Mouse (Mus musculus) hematopoietic stem cell, adult 5-6 weeks (primary cell): Measurements from ENCODE around the gene Ccser1. TPM values are rescaled to one million over a fixed set of nuclear protein-coding genes. Genes with fewer than 3 reads are reported as not detected.

Experiments
- ATAC-seq, 2 experiments: fragments of 125-278 bp in 1 of 2; replicated peaks in 1 of 2; 2 replicates each; pipeline ENCODE4 v1.8.0; 2016 to 2017; ENCODE audit warnings: inconsistent platforms in 2 of 2, mild to moderate bottlenecking in 2 of 2, moderate number of reproducible peaks in 2 of 2, low read depth in 1 of 2, moderate TSS enrichment in 1 of 2; ENCODE audit not compliant: low FRiP score in 2 of 2, poor library complexity in 2 of 2, severe bottlenecking in 2 of 2, insufficient read depth in 1 of 2, low TSS enrichment in 1 of 2
- total RNA-seq: library from RNA; stranded (forward); fragments of 172-1452, 232-1000 nt; gene quantifications from 2 replicates; pipeline ENCODE4 v1.2.3, GENCODE M21; 2017

Gene Ccser1
- 14.8 and 32.5 TPM in 2 replicates for total RNA-seq

GRCm38 (mm10) chr6:61179949-61180755 lies at the start of gene Ccser1:
TSS of gene Ccser1 (plus strand) at chr6:61180324.
- peak; percentile 52 to 70 for ATAC-seq

GRCm38 (mm10) chr6:61136436-61136835 lies 43.7 kb upstream of the Ccser1 start:
- ATAC-seq, result no peak

GRCm38 (mm10) chr6:61143031-61143430 lies 37.1 kb upstream of the Ccser1 start:
- no peak for ATAC-seq

- ATAC-seq, result no peak
These were observed 27.2 kb upstream of the Ccser1 start for GRCm38 (mm10) chr6:61152924-61153323.

- ATAC-seq, result no peak
These were observed 25.5 kb upstream of the Ccser1 start for GRCm38 (mm10) chr6:61154654-61155053.

GRCm38 (mm10) chr6:61155059-61155629 lies 25.0 kb upstream of the Ccser1 start:
- ATAC-seq, result no peak

GRCm38 (mm10) chr6:61155718-61156117 lies 24.4 kb upstream of the Ccser1 start:
- no peak for ATAC-seq

GRCm38 (mm10) chr6:61162117-61162516 lies 18.0 kb upstream of the Ccser1 start:
- ATAC-seq, result no peak

- no peak for ATAC-seq
These were observed 13.2 kb upstream of the Ccser1 start for GRCm38 (mm10) chr6:61166891-61167290.

- no peak for ATAC-seq
These were observed 4.0 kb upstream of the Ccser1 start for GRCm38 (mm10) chr6:61176126-61176525.

- ATAC-seq, result no peak
These were observed 2.6 kb upstream of the Ccser1 start for GRCm38 (mm10) chr6:61177476-61177875.

GRCm38 (mm10) chr6:61179641-61179948 lies 529 bp upstream of the Ccser1 start:
- peak in 1 of 2 experiments; percentile 24; a peak in 1 of 4 replicates for ATAC-seq

GRCm38 (mm10) chr6:61180756-61181191 lies 650 bp downstream of the Ccser1 start:
- peak; percentile 14 to 18; a peak in 3 of 4 replicates for ATAC-seq

- no peak for ATAC-seq
These were observed 8.9 kb downstream of the Ccser1 start for GRCm38 (mm10) chr6:61189029-61189428.

GRCm38 (mm10) chr6:61191597-61192386 lies 11.7 kb downstream of the Ccser1 start:
- ATAC-seq, result no peak

GRCm38 (mm10) chr6:61203344-61203743 lies 23.2 kb downstream of the Ccser1 start:
- no peak for ATAC-seq

GRCm38 (mm10) chr6:61206042-61206441 lies 25.9 kb downstream of the Ccser1 start:
- ATAC-seq, result no peak

- ATAC-seq, result no peak
These were observed 26.5 kb downstream of the Ccser1 start for GRCm38 (mm10) chr6:61206619-61207018.
